In genomic region chr4:63377483-63377882, GRCm38 (mm10) we compare ENCODE assay signal across 19 mouse cellular contexts. TPM values are rescaled to one million over a fixed set of nuclear protein-coding genes. Genes with fewer than 3 reads are reported as not detected.
A peak's percentile ranks its signal among the peaks of the same experiment; 100 is the strongest.
DNase-seq lines count a peak whose midpoint lies in the region; ATAC-seq and TF ChIP-seq lines count a peak whose summit lies in the region.
"Had no signal": no experiment of that assay in that cellular context is flagged by ENCODE, and none has a peak within 500 bp of the region (broad histone marks: within the 10 kb centered on the region; RNA-seq: fewer than 3 reads in every experiment).

No protein-coding gene starts in this region.

- no peaks in the 10 kb centered on the region for H3K4me1 ChIP-seq in heart, postnatal 0 days (ENCODE audit: control insufficient read depth, insufficient read depth)
- H3K4me1 ChIP-seq in heart, embryonic 12.5 days (replicated peaks) = no peaks in the 10 kb centered on the region
- H3K4me1 ChIP-seq in liver, adult 2 months (ENCODE audit: control insufficient read depth, insufficient read depth, low read length) = no peaks in the 10 kb centered on the region
- H3K4me1 ChIP-seq in liver, embryonic 12.5 days = peaks cover 50% of the 10 kb centered on the region
- H3K4me1 ChIP-seq in CH12.LX (ENCODE audit: control insufficient read depth in 1 of 2, insufficient read depth in 2 of 2) = peaks cover 0 to 2% of the 10 kb centered on the region in 2 experiments; a peak in 2 of 4 replicates
- no peaks in the 10 kb centered on the region for H3K4me1 ChIP-seq in cortical plate, adult 2 months (ENCODE audit: control insufficient read depth, insufficient read depth, low read length)
- H3K4me1 ChIP-seq: midbrain, embryonic 12.5 days had no signal

- peak; percentile 31 for TF ChIP-seq CTCF in heart, postnatal 0 days (IDR thresholded peaks at IDR 0.05; ENCODE audit: low read depth)
- TF ChIP-seq CTCF in liver, adult 2 months (IDR thresholded peaks at IDR 0.05; ENCODE audit: low read depth, low read length) = 0 out of 2 replicates have a peak, but pooled peaks have one; percentile 9
- TF ChIP-seq CTCF in CH12.LX (conservative IDR thresholded peaks at IDR 0.05 in 1 of 2, IDR thresholded peaks at IDR 0.05 in 1 of 2; ENCODE audit: low read depth in 2 of 2, low read length in 2 of 2) = peak in 1 of 2 experiments; percentile 66; a peak in 2 of 4 replicates
- TF ChIP-seq CTCF in cortical plate, adult 2 months (IDR thresholded peaks at IDR 0.05; ENCODE audit: extremely low read depth, insufficient read depth, low read length) = 0 out of 2 replicates have a peak, but pooled peaks have one; percentile 4

- in situ Hi-C loops in CH12.LX (cut with MboI; ENCODE audit: low pct_ligation_motif_present, low pct_unique_long_range_greater_than_20kb, low sequenced_read_pairs) = no loop called here

- H3K36me3 ChIP-seq in heart, postnatal 0 days (replicated peaks; ENCODE audit: control insufficient read depth, insufficient read depth, low read length) = peaks cover 29% of the 10 kb centered on the region; the same call in 1 of the 2 replicates
- peaks cover 58% of the 10 kb centered on the region for H3K36me3 ChIP-seq in heart, embryonic 12.5 days
- H3K36me3 ChIP-seq in liver, adult 2 months (ENCODE audit: control insufficient read depth, insufficient read depth, low read length) = no peaks in the 10 kb centered on the region
- H3K36me3 ChIP-seq in liver, embryonic 12.5 days = peaks cover 86% of the 10 kb centered on the region
- H3K36me3 ChIP-seq in CH12.LX (replicated peaks in 1 of 2; ENCODE audit: control insufficient read depth in 1 of 2, insufficient read depth in 1 of 2, low read length in 1 of 2) = peaks cover 99 to 100% of the 10 kb centered on the region in 2 experiments

- dilution Hi-C loops in CH12.LX (cut with MboI; ENCODE audit: extremely low pct_ligation_motif_present, extremely low pct_unique_long_range_greater_than_20kb, low sequenced_read_pairs) = no loop called here

- no peak for DNase-seq in heart, postnatal 0 days (ENCODE audit: low spot score)
- DNase-seq in liver, adult 2 months (ENCODE audit: extremely low read depth, low read depth, low spot score) = no peak
- DNase-seq in CH12.LX (ENCODE audit: extremely low read depth) = no peak
- DNase-seq in urinary bladder, postnatal 4 days (ENCODE audit: low spot score in 2 of 2) = no peak
- DNase-seq in cerebellum, adult 8-10 months = no peak
- DNase-seq: cerebellum, adult 11 months; gastrocnemius, postnatal 25 days had no signal

- no peaks in the 10 kb centered on the region for H3K9me3 ChIP-seq in heart, postnatal 0 days (replicated peaks; ENCODE audit: control insufficient read depth, low read length)
- no peaks in the 10 kb centered on the region for H3K9me3 ChIP-seq in heart, embryonic 12.5 days (replicated peaks)
- H3K9me3 ChIP-seq in liver, embryonic 12.5 days (replicated peaks) = no peaks in the 10 kb centered on the region
- H3K9me3 ChIP-seq in CH12.LX (replicated peaks; ENCODE audit: low read length) = no peaks in the 10 kb centered on the region
- H3K9me3 ChIP-seq: heart, embryonic 13.5 days; midbrain, embryonic 12.5 days had no signal

- no peaks in the 10 kb centered on the region for H3K79me2 ChIP-seq in liver, adult 2 months (ENCODE audit: control insufficient read depth, insufficient read depth, low read length)
- H3K79me2 ChIP-seq in CH12.LX (replicated peaks; ENCODE audit: control insufficient read depth, extremely low read depth, insufficient read depth, poor library complexity, severe bottlenecking) = 0 out of 2 replicates have a peak, but pooled peaks cover 2% of the 10 kb centered on the region

- H3K27me3 ChIP-seq in heart, postnatal 0 days (ENCODE audit: control insufficient read depth, insufficient read depth, low read length) = no peaks in the 10 kb centered on the region
- no peaks in the 10 kb centered on the region for H3K27me3 ChIP-seq in heart, embryonic 12.5 days (replicated peaks)
- H3K27me3 ChIP-seq in liver, adult 2 months (ENCODE audit: control insufficient read depth, insufficient read depth, low read length) = no peaks in the 10 kb centered on the region
- H3K27me3 ChIP-seq in liver, embryonic 12.5 days (replicated peaks) = no peaks in the 10 kb centered on the region
- no peaks in the 10 kb centered on the region for H3K27me3 ChIP-seq in CH12.LX (replicated peaks)
- H3K27me3 ChIP-seq: heart, embryonic 13.5 days; midbrain, embryonic 12.5 days had no signal

- no peak overlapping the region for H3K4me2 ChIP-seq in heart, postnatal 0 days (ENCODE audit: low read depth, low read length)
- no peak overlapping the region for H3K4me2 ChIP-seq in heart, embryonic 12.5 days
- H3K4me2 ChIP-seq in liver, embryonic 12.5 days = no peak overlapping the region
- no peak overlapping the region for H3K4me2 ChIP-seq in CH12.LX (ENCODE audit: insufficient read depth, low read depth, poor library complexity, severe bottlenecking)
- H3K4me2 ChIP-seq: heart, embryonic 13.5 days; midbrain, embryonic 12.5 days had no signal

- no peak overlapping the region for H3K4me3 ChIP-seq in heart, postnatal 0 days (ENCODE audit: low read depth, low read length)
- no peak overlapping the region for H3K4me3 ChIP-seq in heart, embryonic 12.5 days
- no peak overlapping the region for H3K4me3 ChIP-seq in liver, adult 2 months (ENCODE audit: insufficient read depth, low read depth, low read length)
- no peak overlapping the region for H3K4me3 ChIP-seq in liver, embryonic 12.5 days
- no peak overlapping the region for H3K4me3 ChIP-seq in CH12.LX (replicated peaks in 1 of 3; ENCODE audit: low read depth in 2 of 3, low read length in 2 of 3, poor library complexity in 1 of 3)
- no peak overlapping the region for H3K4me3 ChIP-seq in cortical plate, adult 2 months (ENCODE audit: insufficient read depth, low read length)
- H3K4me3 ChIP-seq: heart, embryonic 13.5 days; midbrain, embryonic 12.5 days had no signal

- no peak overlapping the region for H3K9ac ChIP-seq in heart, postnatal 0 days (replicated peaks; ENCODE audit: low read depth, low read length)
- no peak overlapping the region for H3K9ac ChIP-seq in heart, embryonic 12.5 days
- no peak overlapping the region for H3K9ac ChIP-seq in liver, adult 2 months (ENCODE audit: low read depth, low read length)
- no peak overlapping the region; the same call in 1 of the 2 replicates for H3K9ac ChIP-seq in liver, embryonic 12.5 days
- no peak overlapping the region for H3K9ac ChIP-seq in CH12.LX (ENCODE audit: insufficient read depth, low read depth)
- H3K9ac ChIP-seq: heart, embryonic 13.5 days; midbrain, embryonic 12.5 days had no signal

- no peak overlapping the region for H3K27ac ChIP-seq in heart, postnatal 0 days (ENCODE audit: low read depth)
- no peak overlapping the region for H3K27ac ChIP-seq in heart, embryonic 12.5 days (ENCODE audit: poor library complexity, severe bottlenecking)
- H3K27ac ChIP-seq in liver, adult 2 months (replicated peaks; ENCODE audit: insufficient read depth, low read depth, low read length) = no peak overlapping the region
- H3K27ac ChIP-seq in liver, embryonic 12.5 days = no peak overlapping the region
- H3K27ac ChIP-seq in CH12.LX (ENCODE audit: insufficient read depth, low read depth) = no peak overlapping the region
- no peak overlapping the region for H3K27ac ChIP-seq in cortical plate, adult 2 months (ENCODE audit: insufficient read depth, low read length)
- H3K27ac ChIP-seq: heart, embryonic 13.5 days; midbrain, embryonic 12.5 days had no signal

- 65% methylated on average over 7 of the region's 7 CpGs for WGBS in heart, postnatal 0 days
- 67% methylated on average over 7 of the region's 7 CpGs for WGBS in heart, embryonic 12.5 days
- WGBS in liver, adult 2 months = 71% methylated on average over 7 of the region's 7 CpGs
- 70% methylated on average over 7 of the region's 7 CpGs for WGBS in liver, embryonic 12.5 days (ENCODE audit: insufficient replicate concordance)

- ATAC-seq in heart, postnatal 0 days (ENCODE audit: insufficient read depth, low read depth) = no peak
- no peak for ATAC-seq in heart, embryonic 12.5 days (ENCODE audit: insufficient number of reproducible peaks, low FRiP score)
- no peak for ATAC-seq in liver, embryonic 12.5 days
- ATAC-seq: forebrain, embryonic 14.5 days had no signal

- TF ChIP-seq RAD21 in CH12.LX (IDR thresholded peaks at IDR 0.05; ENCODE audit: low read depth, low read length) = peak; percentile 52

- TF ChIP-seq EP300 in heart, postnatal 0 days (IDR thresholded peaks at IDR 0.05; ENCODE audit: low read depth) = no peak
- no peak for TF ChIP-seq EP300 in CH12.LX (IDR thresholded peaks at IDR 0.05; ENCODE audit: low read length)

- no peak for TF ChIP-seq POLR2A in liver, adult 2 months (IDR thresholded peaks at IDR 0.05; ENCODE audit: extremely low read depth, insufficient read depth, low read length)
- no peak for TF ChIP-seq POLR2A in CH12.LX (IDR thresholded peaks at IDR 0.05; ENCODE audit: low read depth, low read length)
- TF ChIP-seq POLR2A in cortical plate, adult 2 months (IDR thresholded peaks at IDR 0.05; ENCODE audit: extremely low read depth, insufficient read depth, low read length) = no peak

RNA-seq across cellular contexts. Expression of gene Orm2, which starts 15.2 kb away (rescaled TPM):
- not detected in 2 replicates for total RNA-seq in heart, postnatal 0 days (2014; rRNA removed; ENCODE audit: low replicate concordance)
- polyA plus RNA-seq in heart, postnatal 0 days (2015; fragmentation: Nextera tagmentation; extraction: Ambion mirVana) = not detected in 2 replicates
- polyA plus RNA-seq in heart, embryonic 12.5 days (2016; fragmentation: Nextera tagmentation; extraction: Ambion mirVana) = not detected in 2 replicates
- 27.0 and 55.0 TPM in 2 replicates for total RNA-seq in liver, adult 2 months (2014; rRNA removed)
- polyA plus RNA-seq in liver, adult 2 months (2012; rRNA removed) = 66.8 and 86.8 TPM in 2 replicates
- polyA plus RNA-seq in liver, embryonic 12.5 days (2016; fragmentation: Nextera tagmentation; extraction: Ambion mirVana) = not detected in 2 replicates
- total RNA-seq in CH12.LX (2012; rRNA removed) = not detected in 2 replicates
- not detected in 2 replicates for total RNA-seq in CH12.LX (2014; rRNA removed)
- polyA plus RNA-seq in CH12.LX (2012; ENCODE audit: insufficient read length, low read depth) = 0.53 TPM in 1 of 2 replicates, not detected in the other
- polyA plus RNA-seq in cortical plate, adult 2 months (2012; rRNA removed) = not detected in 2 replicates
- total RNA-seq: common myeloid progenitor, adult 5-6 weeks; layer of hippocampus, postnatal 14 days had no signal
- polyA plus RNA-seq: C2C12; forebrain, embryonic 14.5 days; heart, embryonic 13.5 days; hindbrain, embryonic 11.5 days; kidney, embryonic 14.5 days; limb, embryonic 11.5 days; midbrain, embryonic 12.5 days had no signal

RNA-seq across cellular contexts. Expression of gene Orm3, which starts 21.5 kb away (rescaled TPM):
- total RNA-seq in heart, postnatal 0 days (2014; rRNA removed; ENCODE audit: low replicate concordance) = not detected in 2 replicates
- polyA plus RNA-seq in heart, postnatal 0 days (2015; fragmentation: Nextera tagmentation; extraction: Ambion mirVana) = not detected in 2 replicates
- not detected in 2 replicates for polyA plus RNA-seq in heart, embryonic 12.5 days (2016; fragmentation: Nextera tagmentation; extraction: Ambion mirVana)
- total RNA-seq in liver, adult 2 months (2014; rRNA removed) = 1.1 and 14.1 TPM in 2 replicates
- polyA plus RNA-seq in liver, adult 2 months (2012; rRNA removed) = 7.3 and 11.4 TPM in 2 replicates
- polyA plus RNA-seq in liver, embryonic 12.5 days (2016; fragmentation: Nextera tagmentation; extraction: Ambion mirVana) = not detected in 2 replicates
- total RNA-seq in CH12.LX (2012; rRNA removed) (not detected in 2 replicates), CH12.LX (2014; rRNA removed) (not detected in 2 replicates)
- polyA plus RNA-seq in CH12.LX (2012; ENCODE audit: insufficient read length, low read depth) = 0.30 and 0.33 TPM in 2 replicates
- not detected in 2 replicates for polyA plus RNA-seq in cortical plate, adult 2 months (2012; rRNA removed)
- total RNA-seq: common myeloid progenitor, adult 5-6 weeks; layer of hippocampus, postnatal 14 days had no signal
- polyA plus RNA-seq: C2C12; forebrain, embryonic 14.5 days; heart, embryonic 13.5 days; hindbrain, embryonic 11.5 days; kidney, embryonic 14.5 days; limb, embryonic 11.5 days; midbrain, embryonic 12.5 days had no signal

RNA-seq across cellular contexts. Expression of gene Akna, which starts 25.7 kb away (rescaled TPM):
- total RNA-seq in heart, postnatal 0 days (2014; rRNA removed; ENCODE audit: low replicate concordance) = 4.1 and 5.5 TPM in 2 replicates
- polyA plus RNA-seq in heart, postnatal 0 days (2015; fragmentation: Nextera tagmentation; extraction: Ambion mirVana) = 1.3 and 1.4 TPM in 2 replicates
- polyA plus RNA-seq in heart, embryonic 12.5 days (2016; fragmentation: Nextera tagmentation; extraction: Ambion mirVana) = 3.0 and 3.3 TPM in 2 replicates
- 1.0 and 1.4 TPM in 2 replicates for total RNA-seq in liver, adult 2 months (2014; rRNA removed)
- 1.1 and 1.6 TPM in 2 replicates for polyA plus RNA-seq in liver, adult 2 months (2012; rRNA removed)
- polyA plus RNA-seq in liver, embryonic 12.5 days (2016; fragmentation: Nextera tagmentation; extraction: Ambion mirVana) = 5.4 and 5.7 TPM in 2 replicates
- 19.3 and 28.0 TPM in 2 replicates for total RNA-seq in CH12.LX (2012; rRNA removed)
- total RNA-seq in CH12.LX (2014; rRNA removed) = 5.1 and 6.5 TPM in 2 replicates
- 28.5 and 37.5 TPM in 2 replicates for polyA plus RNA-seq in CH12.LX (2012; ENCODE audit: insufficient read length, low read depth)
- polyA plus RNA-seq in cortical plate, adult 2 months (2012; rRNA removed) = 1.8 and 2.0 TPM in 2 replicates

RNA-seq across cellular contexts. Expression of gene Orm1, which starts 33.1 kb away (rescaled TPM):
- total RNA-seq in heart, postnatal 0 days (2014; rRNA removed; ENCODE audit: low replicate concordance) = not detected in 2 replicates
- polyA plus RNA-seq in heart, postnatal 0 days (2015; fragmentation: Nextera tagmentation; extraction: Ambion mirVana) = not detected in 2 replicates
- polyA plus RNA-seq in heart, embryonic 12.5 days (2016; fragmentation: Nextera tagmentation; extraction: Ambion mirVana) = not detected in 2 replicates
- total RNA-seq in liver, adult 2 months (2014; rRNA removed) = 1,235 and 2,595 TPM in 2 replicates
- 676 and 691 TPM in 2 replicates for polyA plus RNA-seq in liver, adult 2 months (2012; rRNA removed)
- polyA plus RNA-seq in liver, embryonic 12.5 days (2016; fragmentation: Nextera tagmentation; extraction: Ambion mirVana) = not detected in 2 replicates
- total RNA-seq in CH12.LX (2012; rRNA removed) (not detected in 2 replicates), CH12.LX (2014; rRNA removed) (not detected in 2 replicates)
- not detected in 2 replicates for polyA plus RNA-seq in CH12.LX (2012; ENCODE audit: insufficient read length, low read depth)
- not detected in 2 replicates for polyA plus RNA-seq in cortical plate, adult 2 months (2012; rRNA removed)
- total RNA-seq: layer of hippocampus, postnatal 14 days had no signal
- polyA plus RNA-seq: forebrain, embryonic 14.5 days; heart, embryonic 13.5 days; hindbrain, embryonic 11.5 days; kidney, embryonic 14.5 days; limb, embryonic 11.5 days; midbrain, embryonic 12.5 days had no signal

Comparison
In these comparisons a context has a peak if more than half of its experiments do, and no peak if none do; other contexts are left out.
1. RNA of gene Orm2, which starts 15.2 kb away (polyA plus RNA-seq): 66.8 to 86.8 TPM in liver, adult 2 months; 0.53 TPM in CH12.LX, not detected in heart, postnatal 0 days, not detected in heart, embryonic 12.5 days, not detected in liver, embryonic 12.5 days and not detected in cortical plate, adult 2 months; every median in the first group is over 10 times any median in the second.